Mouse (Mus musculus) spleen, adult 18-20 months (tissue): ENCODE data around the gene Gbp7.
"Not testable (repeated sequence)": the region's sequence is repeated elsewhere in the genome, so short reads cannot be mapped to it uniquely, and the experiment has no call there.

Source experiments
- DNase-seq, 2 experiments: peaks; one replicate each; pipeline ENCODE4 v3.0.0; 2022; ENCODE audit warnings: mixed read lengths in 2 of 2

Gbp7 gene

DNA sequence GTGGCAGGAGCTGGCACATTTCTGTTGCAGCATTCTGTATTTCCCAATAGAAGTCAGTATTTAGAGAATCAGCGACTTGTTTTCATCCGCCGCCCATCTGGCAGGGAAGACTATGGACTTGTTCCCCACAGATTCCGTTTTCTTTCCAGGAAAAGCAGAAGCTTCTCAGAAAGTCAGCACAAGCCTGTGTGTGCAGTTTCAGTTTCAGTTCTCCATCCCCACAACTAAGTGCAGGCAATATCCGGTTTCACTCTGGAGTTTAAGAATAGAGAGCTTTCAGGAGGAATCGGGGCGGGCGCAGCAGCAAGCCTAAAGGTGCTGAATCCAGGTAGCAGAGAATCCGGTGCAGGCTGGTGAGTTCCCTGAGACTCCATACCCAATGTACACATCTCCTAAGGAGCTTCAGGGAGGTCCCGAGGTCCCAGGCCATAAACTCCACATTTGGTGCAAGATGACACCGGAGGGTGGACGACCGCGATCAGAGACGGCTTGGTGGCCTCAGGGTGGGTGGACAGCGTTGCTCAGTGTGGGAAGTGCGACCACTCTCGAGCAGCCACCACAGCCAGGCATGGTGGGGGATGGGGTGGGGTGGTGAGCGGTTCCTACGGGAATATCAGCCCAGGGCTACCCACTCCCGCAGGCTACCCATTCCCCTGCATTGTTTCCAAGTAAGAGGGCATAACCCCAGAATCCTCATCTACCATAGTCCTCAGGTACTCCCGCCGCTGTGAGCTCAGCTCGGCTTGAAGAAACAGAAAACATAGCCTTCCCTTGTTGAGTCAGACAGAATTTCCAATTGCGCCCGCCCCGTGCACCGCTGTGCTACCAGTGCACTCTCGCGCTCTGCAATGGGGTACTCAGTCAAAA is at the start of gene Gbp7:
Gene Gbp7, plus strand, starts transcription at position 256 of the 867 bp plus-strand sequence.
- DNase-seq = peak; percentile 10 to 39

DNA sequence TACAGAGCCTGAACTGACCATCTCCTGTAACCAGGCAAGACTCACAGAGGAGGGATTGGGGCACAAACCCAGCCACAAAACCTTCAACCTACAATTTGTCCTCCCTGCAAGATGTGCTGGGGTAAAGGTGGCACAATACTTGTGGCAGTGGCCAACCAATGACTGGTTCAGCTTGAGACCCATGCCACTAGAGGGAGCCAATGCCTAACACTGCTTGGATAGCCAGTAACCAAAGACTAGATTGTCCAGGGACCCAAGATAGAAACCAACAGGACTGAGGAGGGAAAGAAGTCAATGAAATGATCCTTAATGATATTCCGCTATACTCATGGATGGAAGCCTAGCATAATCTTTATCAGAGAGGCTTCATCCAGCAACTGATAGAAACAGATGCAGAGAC is 39.7 kb upstream of the Gbp7 start:
- peak; percentile 37 to 70 for DNase-seq

- peak; percentile 37 to 56 for DNase-seq
Observed at GRCm38 (mm10) chr3:142493536-142494061, 36.5 kb upstream of the Gbp7 start, which contains the start of gene Gbp5. Gbp5 (plus strand) TSS chr3:142493978.

GRCm38 (mm10) chr3:142495146-142495655 is 34.9 kb upstream of the Gbp7 start:
- DNase-seq = no peak

- peak in 1 of 2 experiments; percentile 35 for DNase-seq
Observed at GRCm38 (mm10) chr3:142496113-142497101, 33.7 kb upstream of the Gbp7 start.

DNA sequence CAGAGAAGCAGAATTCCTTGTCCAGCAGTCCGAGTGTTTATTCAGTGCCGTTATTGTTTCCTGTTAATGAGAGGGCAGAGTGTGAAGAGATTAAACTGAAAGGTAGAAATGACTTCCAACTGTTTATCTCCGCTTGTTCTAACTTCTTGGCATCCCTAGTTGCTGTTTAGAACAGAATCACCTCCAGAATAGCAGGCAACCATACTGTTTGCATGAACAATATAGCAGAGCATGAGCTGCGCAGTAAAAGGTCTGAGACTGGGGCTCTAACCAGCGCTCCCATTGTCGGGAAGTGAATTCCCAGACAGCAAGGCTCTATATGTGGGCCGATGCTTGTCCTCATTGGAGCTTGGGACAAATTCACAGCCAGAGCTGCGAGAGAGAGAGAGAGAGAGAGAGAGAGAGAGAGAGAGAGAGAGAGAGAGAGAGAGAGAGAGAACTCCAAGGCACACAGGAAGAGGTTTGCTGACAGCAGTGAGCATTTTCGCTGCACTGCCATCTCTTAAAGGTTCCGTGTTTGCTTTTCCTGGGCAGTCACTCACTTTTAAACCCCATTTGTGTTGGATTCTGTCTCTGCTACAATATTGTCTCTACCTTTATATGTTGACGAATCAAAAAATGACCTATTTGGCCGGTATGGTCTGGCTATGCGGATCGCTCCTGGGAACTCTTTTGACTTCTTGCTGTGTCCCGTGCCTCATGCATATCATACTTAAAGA is 32.9 kb upstream of the Gbp7 start:
- no peak for DNase-seq

- DNase-seq = no peak
Observed at GRCm38 (mm10) chr3:142498941-142499340, 31.2 kb upstream of the Gbp7 start.

- no peak for DNase-seq
Observed at GRCm38 (mm10) chr3:142528116-142528515, 2.0 kb upstream of the Gbp7 start.

GRCm38 (mm10) chr3:142529597-142529996 is 545 bp upstream of the Gbp7 start:
- DNase-seq = no peak

DNA sequence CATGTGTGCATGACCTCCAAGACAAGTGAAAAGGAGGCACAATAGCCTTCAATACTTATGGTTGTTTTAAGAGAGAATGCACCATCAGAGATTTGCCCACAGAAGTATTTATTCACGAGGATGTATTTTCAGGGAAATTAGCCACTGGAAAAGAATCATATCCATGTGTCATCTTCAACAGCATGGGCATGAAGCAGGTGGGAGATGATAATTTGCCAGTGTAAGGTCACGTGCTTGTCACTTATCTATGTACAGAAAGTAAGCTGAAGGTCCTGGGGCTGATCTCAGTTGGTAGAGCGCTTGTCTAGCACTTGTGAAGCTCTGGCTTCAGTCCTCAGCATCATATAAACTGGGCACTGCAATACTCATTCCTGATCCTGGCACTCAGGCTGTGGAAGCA is 1.5 kb downstream of the Gbp7 start:
- DNase-seq = no peak

GRCm38 (mm10) chr3:142533185-142533584 is 3.0 kb downstream of the Gbp7 start:
- no peak for DNase-seq

DNA sequence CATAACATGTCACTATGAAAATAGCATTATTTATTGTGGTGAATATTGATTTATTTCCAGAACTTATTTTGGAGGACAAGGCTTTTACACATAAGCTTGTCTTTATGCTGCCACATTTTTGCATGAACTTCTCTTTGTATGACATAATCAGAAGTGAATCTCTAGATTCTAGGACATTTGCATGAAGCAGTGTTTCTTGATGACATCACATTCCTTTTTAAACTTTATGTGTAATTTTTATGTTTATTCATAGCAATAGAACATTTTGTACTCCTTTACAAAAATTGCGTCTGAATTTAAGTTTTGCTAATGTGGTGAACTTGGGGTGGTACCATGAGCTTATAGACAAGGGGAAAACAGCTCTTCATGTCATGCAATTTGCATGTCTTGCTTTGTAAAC is 5.5 kb downstream of the Gbp7 start:
- no peak for DNase-seq

DNA sequence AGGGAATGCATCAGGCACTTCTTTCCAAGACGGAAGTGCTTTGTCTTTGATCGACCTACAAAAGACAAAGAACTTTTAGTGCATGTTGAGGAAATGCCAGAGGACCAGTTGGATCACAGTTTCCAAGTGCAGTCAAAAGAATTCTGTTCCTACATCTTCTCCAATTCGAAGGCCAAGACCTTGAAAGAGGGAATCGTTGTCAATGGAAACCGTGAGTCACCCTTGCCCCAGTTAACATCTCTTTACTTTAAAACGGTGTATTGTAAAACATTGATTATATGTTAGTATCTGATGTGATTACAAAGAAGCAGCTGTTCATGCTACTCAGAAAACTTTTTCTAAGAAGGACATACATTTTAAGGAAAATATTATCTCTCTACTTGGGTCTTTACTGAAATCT is 11.2 kb downstream of the Gbp7 start:
- no peak for DNase-seq

DNA sequence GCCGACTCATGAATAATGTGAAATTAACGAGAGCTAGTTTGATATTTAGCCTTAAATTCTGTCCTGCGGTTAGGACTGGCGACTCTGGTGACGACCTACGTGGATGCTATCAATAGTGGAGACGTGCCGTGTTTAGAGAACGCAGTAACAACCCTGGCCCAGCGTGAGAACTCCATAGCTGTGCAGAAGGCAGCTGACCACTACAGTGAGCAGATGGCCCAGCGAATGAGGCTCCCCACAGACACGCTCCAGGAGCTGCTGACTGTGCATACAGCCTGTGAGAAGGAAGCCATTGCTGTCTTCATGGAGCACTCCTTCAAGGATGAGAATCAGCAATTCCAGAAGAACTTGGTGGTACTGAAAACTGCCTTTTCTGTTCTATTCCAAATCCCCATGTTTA is 12.6 kb downstream of the Gbp7 start:
- DNase-seq = not testable (repeated sequence)

DNA sequence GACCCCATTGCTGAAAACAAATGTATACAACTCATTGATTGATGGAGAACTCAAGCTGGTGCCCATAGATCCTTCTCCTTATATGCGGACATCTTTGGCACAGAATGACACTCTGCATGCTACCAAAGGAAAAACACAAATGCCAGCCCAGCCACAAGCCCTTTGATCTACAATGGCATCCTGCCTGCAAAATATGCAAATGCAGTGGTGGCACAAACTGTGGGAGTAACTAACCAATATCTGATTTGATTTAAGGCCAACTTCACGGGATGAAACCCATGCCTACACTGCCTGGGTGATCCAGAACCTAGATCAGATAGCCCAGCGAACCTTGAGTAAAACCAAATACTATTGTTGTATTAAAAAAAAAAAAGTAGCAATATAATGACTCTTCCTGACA is 16.5 kb downstream of the Gbp7 start:
- DNase-seq = no peak

GRCm38 (mm10) chr3:142550052-142550676 is 20.0 kb downstream of the Gbp7 start:
- no peak for DNase-seq

DNA sequence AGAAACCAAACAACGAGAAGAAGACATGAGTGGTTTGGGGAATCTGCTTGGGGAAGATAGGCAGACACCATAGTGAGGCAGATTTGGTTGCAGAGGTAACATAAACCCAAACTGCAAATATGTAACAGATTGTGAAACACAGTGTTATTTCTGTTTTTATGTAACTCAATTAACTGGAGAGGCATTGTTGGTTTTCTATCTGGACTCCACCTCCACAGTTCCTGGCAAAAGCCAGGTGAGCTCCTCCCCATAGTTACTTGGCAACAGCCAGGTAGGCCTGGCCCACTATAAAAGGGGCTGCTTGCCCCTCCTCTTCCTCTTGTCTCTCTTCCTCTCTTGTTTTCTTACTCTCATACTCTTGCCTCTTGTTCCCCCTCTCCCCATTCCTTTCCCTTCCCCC is 24.5 kb downstream of the Gbp7 start:
- no peak for DNase-seq

DNA sequence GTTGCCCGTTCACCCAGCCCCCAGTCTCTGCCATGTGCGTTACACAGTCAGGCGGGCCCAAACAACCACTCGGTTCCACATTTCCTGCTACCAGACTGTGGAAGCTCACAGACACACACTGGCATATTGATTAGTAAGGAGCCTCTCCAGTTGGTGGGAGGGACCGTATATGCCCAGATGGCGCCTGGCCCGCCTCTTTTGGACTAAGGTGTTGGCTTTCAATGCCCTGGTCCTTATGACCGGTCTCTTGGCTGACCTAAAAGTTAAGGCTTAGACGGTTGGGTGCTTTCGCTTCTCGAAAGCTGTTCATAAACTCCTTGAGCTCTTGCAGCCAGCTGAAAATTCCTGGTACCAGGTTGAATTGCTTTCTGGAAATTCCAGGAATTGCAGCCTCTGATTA is 25.5 kb downstream of the Gbp7 start:
- DNase-seq = no peak

DNA sequence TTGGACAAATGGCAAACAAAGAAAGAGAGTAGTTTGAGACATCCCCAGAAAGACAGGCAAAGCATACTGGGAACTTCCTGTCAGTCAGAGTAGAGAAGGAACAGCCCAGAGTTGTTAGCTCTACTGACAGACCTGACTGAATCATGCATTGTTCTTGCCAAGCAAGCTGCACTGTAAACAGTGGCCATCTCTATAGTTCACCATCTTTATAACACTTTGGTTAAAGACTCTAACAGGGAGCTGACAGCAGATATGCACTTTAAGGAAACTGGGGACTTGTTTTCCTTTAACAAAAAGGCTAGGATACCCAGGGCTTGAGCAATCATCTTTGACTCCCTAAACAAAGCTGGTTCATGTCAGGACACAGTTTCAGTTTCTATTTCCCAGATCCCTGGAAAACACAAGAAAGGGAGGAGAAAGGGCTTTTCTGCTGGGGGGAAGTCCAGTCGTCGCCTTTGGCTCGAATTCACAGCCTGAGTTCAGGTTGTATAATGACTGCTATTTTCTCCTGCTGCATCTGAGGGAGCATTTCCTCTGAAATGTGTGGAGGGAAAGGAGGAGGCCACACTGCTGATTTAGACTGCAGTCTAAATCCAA is 29.6 kb downstream of the Gbp7 start, which contains the start of gene Gbp3:
Gene Gbp3, plus strand, starts transcription at position 395 of the 597 bp plus-strand sequence.
- no peak for DNase-seq

DNA sequence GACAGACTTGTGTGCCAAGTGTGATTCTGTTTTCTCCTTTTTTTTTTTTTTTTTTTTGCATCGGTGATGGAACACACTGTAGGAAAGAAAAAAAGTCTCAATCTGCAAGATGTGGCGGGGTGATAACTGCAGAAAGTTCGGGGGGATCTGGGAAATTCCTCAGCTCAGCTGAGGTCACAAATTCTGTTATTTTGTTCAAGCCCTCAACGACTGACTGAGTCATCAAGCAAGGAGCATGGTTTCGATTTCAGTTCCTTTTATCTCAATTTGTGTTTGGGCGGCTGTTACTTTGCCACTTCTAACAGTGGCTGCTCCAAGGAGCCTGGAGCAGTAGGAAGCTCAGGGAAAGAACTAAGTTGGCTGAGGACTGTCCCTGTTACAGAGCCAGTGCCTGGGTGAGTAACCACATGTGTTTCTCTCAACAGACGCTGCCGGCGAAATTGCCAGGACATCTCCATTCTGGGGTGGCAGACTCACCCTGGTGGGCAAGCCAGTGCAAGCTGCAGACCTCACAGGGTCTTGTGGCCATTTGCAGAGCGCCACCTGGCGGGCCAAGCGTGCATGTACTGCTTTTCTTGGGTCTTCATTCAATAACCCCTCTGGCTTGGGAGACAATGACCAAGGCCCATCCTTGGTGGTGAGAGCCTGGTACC is 30.3 kb downstream of the Gbp7 start:
- DNase-seq = peak; percentile 79 to 89
